Mouse (Mus musculus) heart, embryonic 12.5 days (tissue): ENCODE results near the gene Zbtb46. TPM values are rescaled to one million over a fixed set of nuclear protein-coding genes. Genes with fewer than 3 reads are reported as not detected.
A peak's percentile ranks its signal among the peaks of the same experiment; 100 is the strongest.

Experiments used
- ATAC-seq: fragments of 200-750 bp; cut with Nextera tagmentation; 2 replicates; pipeline ENCODE4 v1.8.0; 2017; ENCODE audit warnings: moderate TSS enrichment, moderate library complexity; ENCODE audit not compliant: insufficient number of reproducible peaks, low FRiP score
- H3K27ac ChIP-seq: fragments of 300-500 bp; sonication (generic); 2 replicates; pipeline ENCODE4 v1.5.1; 2016; ENCODE audit warnings: mild to moderate bottlenecking, moderate library complexity; ENCODE audit not compliant: poor library complexity, severe bottlenecking
- H3K27me3 ChIP-seq: fragments of 300-500 bp; sonication (generic); replicated peaks from 2 replicates; pipeline ENCODE4 v1.6.1; 2016; ENCODE audit warnings: mild to moderate bottlenecking, moderate library complexity
- H3K36me3 ChIP-seq: fragments of 300-500 bp; sonication (generic); 2 replicates; pipeline ENCODE4 v1.6.1; 2016; ENCODE audit warnings: mild to moderate bottlenecking, moderate library complexity
- H3K4me1 ChIP-seq: fragments of 300-500 bp; sonication (generic); replicated peaks from 2 replicates; pipeline ENCODE4 v1.6.1; 2016; ENCODE audit warnings: mild to moderate bottlenecking
- H3K4me2 ChIP-seq: fragments of 300-500 bp; sonication (generic); 2 replicates; pipeline ENCODE4 v1.6.1; 2016; ENCODE audit warnings: mild to moderate bottlenecking, moderate library complexity
- H3K4me3 ChIP-seq: fragments of 300-500 bp; sonication (generic); 2 replicates; pipeline ENCODE4 v1.5.1; 2016; ENCODE audit warnings: mild to moderate bottlenecking
- H3K9ac ChIP-seq: fragments of 300-500 bp; sonication (generic); 2 replicates; pipeline ENCODE4 v1.6.1; 2016; ENCODE audit warnings: mild to moderate bottlenecking, moderate library complexity
- H3K9me3 ChIP-seq: fragments of 300-500 bp; sonication (generic); replicated peaks from 2 replicates; pipeline ENCODE4 v1.6.1; 2016; ENCODE audit warnings: mild to moderate bottlenecking, moderate library complexity
- WGBS: fragments of 180-500 bp; shearing (Covaris S2); methylation state at CpG from one replicate; pipeline ENCODE4 v1.1.7; 2016; 5-methylcytosine and 5-hydroxymethylcytosine counted together
- polyA plus RNA-seq: library from polyadenylated mRNA; unstranded; fragments of >200 nt; fragmentation: Nextera tagmentation; extraction: Ambion mirVana; gene quantifications from 2 replicates; pipeline ENCODE4 v1.2.1, GENCODE M21; 2016

Zbtb46 gene
- polyA plus RNA-seq, 1 experiment from 2014 or later: 13.5 TPM

GRCm38 (mm10) chr2:181394086-181394485, 65.1 kb downstream of the Zbtb46 start:
- 93% methylated on average over 3 of the region's 3 CpGs for WGBS
- Histone ChIP-seq H3K4me3 (no peak overlapping the region), H3K4me2 (no peak overlapping the region), H3K27ac (no peak overlapping the region), H3K27me3 (no peaks in the 10 kb centered on the region), H3K9me3 (no peaks in the 10 kb centered on the region), H3K36me3 (peaks cover 47% of the 10 kb centered on the region), H3K9ac (no peak overlapping the region), H3K4me1 (peaks cover 13% of the 10 kb centered on the region)
- ATAC-seq: no peak

GRCm38 (mm10) chr2:181392600-181393213, 66.5 kb downstream of the Zbtb46 start:
- H3K9me3 ChIP-seq: no peaks in the 10 kb centered on the region
- no peak overlapping the region for H3K4me3 ChIP-seq
- no peak overlapping the region for H3K27ac ChIP-seq
- H3K9ac ChIP-seq: no peak overlapping the region
- H3K36me3 ChIP-seq: peaks cover 48% of the 10 kb centered on the region
- 28% methylated on average over 4 of the region's 4 CpGs for WGBS
- H3K27me3 ChIP-seq: no peaks in the 10 kb centered on the region
- H3K4me2 ChIP-seq: no peak overlapping the region
- peaks cover 7% of the 10 kb centered on the region for H3K4me1 ChIP-seq
- ATAC-seq: peak; percentile 58; the same call in 1 of the 2 replicates

- Histone ChIP-seq H3K4me1 (no peaks in the 10 kb centered on the region), H3K27me3 (no peaks in the 10 kb centered on the region), H3K27ac (no peak overlapping the region), H3K36me3 (peaks cover 59% of the 10 kb centered on the region), H3K4me3 (no peak overlapping the region), H3K9ac (no peak overlapping the region), H3K9me3 (no peaks in the 10 kb centered on the region), H3K4me2 (no peak overlapping the region)
- no peak for ATAC-seq
- 60% methylated on average over 2 of the region's 2 CpGs for WGBS
Measured at GRCm38 (mm10) chr2:181391541-181391940, 67.7 kb downstream of the Zbtb46 start.

GRCm38 (mm10) chr2:181391022-181391421, 68.2 kb downstream of the Zbtb46 start:
- H3K27me3 ChIP-seq: no peaks in the 10 kb centered on the region
- no peak overlapping the region for H3K4me3 ChIP-seq
- peaks cover 64% of the 10 kb centered on the region for H3K36me3 ChIP-seq
- no peak overlapping the region for H3K9ac ChIP-seq
- H3K4me2 ChIP-seq: no peak overlapping the region
- ATAC-seq: no peak
- H3K4me1 ChIP-seq: no peaks in the 10 kb centered on the region
- no peaks in the 10 kb centered on the region for H3K9me3 ChIP-seq
- WGBS: 86% methylated on average over 15 of the region's 15 CpGs
- no peak overlapping the region for H3K27ac ChIP-seq

- Histone ChIP-seq H3K36me3 (peaks cover 66% of the 10 kb centered on the region), H3K27me3 (no peaks in the 10 kb centered on the region), H3K4me3 (no peak overlapping the region), H3K4me1 (no peaks in the 10 kb centered on the region), H3K4me2 (no peak overlapping the region), H3K27ac (no peak overlapping the region), H3K9ac (no peak overlapping the region), H3K9me3 (no peaks in the 10 kb centered on the region)
- no peak for ATAC-seq
- WGBS: 82% methylated on average over 4 of the region's 4 CpGs
Measured at GRCm38 (mm10) chr2:181390136-181390870, 68.9 kb downstream of the Zbtb46 start.

GRCm38 (mm10) chr2:181386663-181387210, 72.5 kb downstream of the Zbtb46 start:
- WGBS: 76% methylated on average over 3 of the region's 4 CpGs
- ATAC-seq: no peak
- Histone ChIP-seq H3K9me3 (no peaks in the 10 kb centered on the region), H3K4me1 (no peaks in the 10 kb centered on the region), H3K4me3 (no peak overlapping the region), H3K9ac (no peak overlapping the region), H3K4me2 (no peak overlapping the region), H3K27me3 (no peaks in the 10 kb centered on the region), H3K36me3 (peaks cover 77% of the 10 kb centered on the region), H3K27ac (no peak overlapping the region)

GRCm38 (mm10) chr2:181385885-181386284, 73.3 kb downstream of the Zbtb46 start:
- Histone ChIP-seq H3K27me3 (no peaks in the 10 kb centered on the region), H3K9me3 (no peaks in the 10 kb centered on the region), H3K4me3 (no peak overlapping the region), H3K36me3 (peaks cover 76% of the 10 kb centered on the region), H3K4me2 (no peak overlapping the region), H3K4me1 (no peaks in the 10 kb centered on the region), H3K9ac (no peak overlapping the region), H3K27ac (no peak overlapping the region)
- ATAC-seq: no peak
- 82% methylated on average over 3 of the region's 3 CpGs for WGBS

GRCm38 (mm10) chr2:181384919-181385391, 74.3 kb downstream of the Zbtb46 start:
- Histone ChIP-seq H3K27me3 (no peaks in the 10 kb centered on the region), H3K9ac (no peak overlapping the region), H3K9me3 (no peaks in the 10 kb centered on the region), H3K4me3 (no peak overlapping the region), H3K4me2 (no peak overlapping the region), H3K4me1 (no peaks in the 10 kb centered on the region), H3K27ac (no peak overlapping the region), H3K36me3 (peaks cover 77% of the 10 kb centered on the region)
- ATAC-seq: no peak
- WGBS: 91% methylated on average over 4 of the region's 4 CpGs

- H3K4me3 ChIP-seq: no peak overlapping the region
- no peak overlapping the region for H3K27ac ChIP-seq
- H3K36me3 ChIP-seq: peaks cover 78% of the 10 kb centered on the region
- H3K9ac ChIP-seq: no peak overlapping the region
- WGBS: 79% methylated on average over 7 of the region's 7 CpGs
- H3K27me3 ChIP-seq: no peaks in the 10 kb centered on the region
- ATAC-seq: no peak
- H3K9me3 ChIP-seq: no peaks in the 10 kb centered on the region
- no peaks in the 10 kb centered on the region for H3K4me1 ChIP-seq
- H3K4me2 ChIP-seq: no peak overlapping the region
Measured at GRCm38 (mm10) chr2:181384463-181384862, 74.8 kb downstream of the Zbtb46 start.

- Histone ChIP-seq H3K4me2 (no peak overlapping the region), H3K4me3 (no peak overlapping the region), H3K27me3 (no peaks in the 10 kb centered on the region), H3K36me3 (peaks cover 83% of the 10 kb centered on the region), H3K9ac (no peak overlapping the region), H3K27ac (no peak overlapping the region), H3K9me3 (no peaks in the 10 kb centered on the region), H3K4me1 (0 out of 2 replicates have a peak, but pooled peaks cover 2% of the 10 kb centered on the region)
- ATAC-seq: no peak
- 90% methylated on average over 6 of the region's 6 CpGs for WGBS
Measured at GRCm38 (mm10) chr2:181381631-181382306, 77.5 kb downstream of the Zbtb46 start.

GRCm38 (mm10) chr2:181381107-181381506, 78.1 kb downstream of the Zbtb46 start:
- Histone ChIP-seq H3K9ac (no peak overlapping the region), H3K9me3 (no peaks in the 10 kb centered on the region), H3K27ac (no peak overlapping the region), H3K36me3 (peaks cover 77% of the 10 kb centered on the region), H3K4me2 (no peak overlapping the region), H3K27me3 (no peaks in the 10 kb centered on the region), H3K4me1 (0 out of 2 replicates have a peak, but pooled peaks cover 2% of the 10 kb centered on the region), H3K4me3 (no peak overlapping the region)
- ATAC-seq: no peak
- 89% methylated on average over 5 of the region's 5 CpGs for WGBS
